Mouse (Mus musculus) ES-E14 (cell line): ENCODE measurements around the gene Nsun4.

Source experiments
- CHD2 ChIP-seq: IDR thresholded peaks from 2 replicates; pipeline ENCODE4 v1.6.1; 2014; ENCODE audit warnings: mild to moderate bottlenecking, low read depth, low read length, inconsistent platforms
- HCFC1 ChIP-seq: IDR thresholded peaks from 2 replicates; pipeline ENCODE4 v1.6.1; 2012; ENCODE audit warnings: low read length, inconsistent platforms, borderline replicate concordance; ENCODE audit not compliant: insufficient read depth
- MAFK ChIP-seq: IDR thresholded peaks from 2 replicates; pipeline ENCODE4 v1.6.1; 2014; ENCODE audit warnings: mild to moderate bottlenecking, low read depth, low read length, inconsistent platforms; ENCODE audit not compliant: insufficient read depth
- ZNF384 ChIP-seq: IDR thresholded peaks from 2 replicates; pipeline ENCODE4 v1.6.1; 2012; ENCODE audit warnings: low read depth, low read length, inconsistent platforms

GRCm38 (mm10) chr4:116097211-116097610, 43.5 kb upstream of the Nsun4 start:
- no peak for TF ChIP-seq CHD2
- no peak for TF ChIP-seq MAFK
- no peak for TF ChIP-seq HCFC1
- TF ChIP-seq ZNF384: no peak
